Mouse (Mus musculus) intestine, embryonic 15.5 days (tissue): ENCODE data around the gene Klc1. TPM values are rescaled to one million over a fixed set of nuclear protein-coding genes. Genes with fewer than 3 reads are reported as not detected.

Source experiments
- ATAC-seq: fragments of 200-750 bp; cut with Nextera tagmentation; 2 replicates; pipeline ENCODE4 v1.8.0; 2017; ENCODE audit warnings: moderate TSS enrichment, moderate library complexity
- H3K27ac ChIP-seq: fragments of 300-500 bp; sonication (generic); 2 replicates; pipeline ENCODE4 v1.5.1; 2015; ENCODE audit warnings: mild to moderate bottlenecking, inconsistent platforms
- H3K27me3 ChIP-seq: fragments of 300-500 bp; sonication (generic); replicated peaks from 2 replicates; pipeline ENCODE4 v1.6.1; 2015; ENCODE audit warnings: inconsistent platforms
- H3K36me3 ChIP-seq: fragments of 300-500 bp; sonication (generic); 2 replicates; pipeline ENCODE4 v1.6.1; 2015; ENCODE audit warnings: inconsistent platforms
- H3K4me1 ChIP-seq: fragments of 300-500 bp; sonication (generic); replicated peaks from 2 replicates; pipeline ENCODE4 v1.6.1; 2015; ENCODE audit warnings: inconsistent platforms
- H3K4me2 ChIP-seq: fragments of 300-500 bp; sonication (generic); replicated peaks from 2 replicates; pipeline ENCODE4 v1.6.1; 2015; ENCODE audit warnings: mild to moderate bottlenecking, inconsistent platforms
- H3K4me3 ChIP-seq: fragments of 300-500 bp; sonication (generic); replicated peaks from 2 replicates; pipeline ENCODE4 v1.5.1; 2015; ENCODE audit warnings: inconsistent platforms
- H3K9ac ChIP-seq: fragments of 300-500 bp; sonication (generic); 2 replicates; pipeline ENCODE4 v1.6.1; 2015; ENCODE audit warnings: inconsistent platforms
- H3K9me3 ChIP-seq: fragments of 300-500 bp; sonication (generic); 2 replicates; pipeline ENCODE4 v1.6.1; 2016; ENCODE audit warnings: inconsistent platforms
- WGBS: fragments of 180-500 bp; shearing (Covaris S2); methylation state at CpG from one replicate; pipeline ENCODE4 v1.1.7; 2015; 5-methylcytosine and 5-hydroxymethylcytosine counted together
- polyA plus RNA-seq: library from polyadenylated mRNA; unstranded; fragments of >200 nt; fragmentation: Nextera tagmentation; extraction: Ambion mirVana; gene quantifications from 2 replicates; pipeline ENCODE4 v1.2.1, GENCODE M21; 2015

The Klc1 gene
- polyA plus RNA-seq, 1 experiment from 2014 or later = 91.1 TPM

- Histone ChIP-seq H3K4me1 (peaks cover 23% of the 10 kb centered on the region), H3K4me2 (peak overlapping the region; percentile 31; the same call in 1 of the 2 replicates), H3K27me3 (no peaks in the 10 kb centered on the region), H3K9ac (no peak overlapping the region), H3K9me3 (no peaks in the 10 kb centered on the region), H3K4me3 (no peak overlapping the region), H3K27ac (peak overlapping the region; percentile 74), H3K36me3 (no peaks in the 10 kb centered on the region)
- peak; percentile 86 for ATAC-seq
- WGBS = 30% methylated on average over 5 of the region's 5 CpGs
These were observed 12.6 kb upstream of the Klc1 start for GRCm38 (mm10) chr12:111746091-111746490.

- Histone ChIP-seq H3K4me2 (no peak overlapping the region), H3K27ac (no peak overlapping the region), H3K4me1 (peaks cover 23% of the 10 kb centered on the region), H3K9me3 (no peaks in the 10 kb centered on the region), H3K4me3 (no peak overlapping the region), H3K9ac (no peak overlapping the region), H3K36me3 (no peaks in the 10 kb centered on the region), H3K27me3 (no peaks in the 10 kb centered on the region)
- ATAC-seq = no peak
- 87% methylated on average over 7 of the region's 7 CpGs for WGBS
These were observed 11.2 kb upstream of the Klc1 start for GRCm38 (mm10) chr12:111747421-111747820.

- Histone ChIP-seq H3K27ac (no peak overlapping the region), H3K9ac (no peak overlapping the region), H3K9me3 (no peaks in the 10 kb centered on the region), H3K4me2 (no peak overlapping the region), H3K36me3 (no peaks in the 10 kb centered on the region), H3K4me3 (no peak overlapping the region), H3K4me1 (peaks cover 10% of the 10 kb centered on the region), H3K27me3 (no peaks in the 10 kb centered on the region)
- 91% methylated on average over 3 of the region's 3 CpGs for WGBS
- no peak for ATAC-seq
These were observed 7.9 kb upstream of the Klc1 start for GRCm38 (mm10) chr12:111750739-111751138.

GRCm38 (mm10) chr12:111752491-111752890 lies 6.2 kb upstream of the Klc1 start:
- Histone ChIP-seq H3K27ac (no peak overlapping the region), H3K4me2 (no peak overlapping the region), H3K9me3 (no peaks in the 10 kb centered on the region), H3K4me1 (peaks cover 2% of the 10 kb centered on the region; the same call in 1 of the 2 replicates), H3K9ac (no peak overlapping the region), H3K4me3 (no peak overlapping the region), H3K27me3 (no peaks in the 10 kb centered on the region), H3K36me3 (no peaks in the 10 kb centered on the region)
- 87% methylated on average over 6 of the region's 6 CpGs for WGBS
- ATAC-seq = no peak

GRCm38 (mm10) chr12:111753347-111753746 lies 5.3 kb upstream of the Klc1 start:
- ATAC-seq = no peak
- H3K4me1 ChIP-seq = peaks cover 10% of the 10 kb centered on the region
- H3K4me3 ChIP-seq = no peak overlapping the region
- H3K9me3 ChIP-seq = no peaks in the 10 kb centered on the region
- no peaks in the 10 kb centered on the region for H3K27me3 ChIP-seq
- no peaks in the 10 kb centered on the region for H3K36me3 ChIP-seq
- no peak overlapping the region for H3K4me2 ChIP-seq
- no peak overlapping the region for H3K27ac ChIP-seq
- no peak overlapping the region for H3K9ac ChIP-seq
- WGBS = 55% methylated on average over 9 of the region's 9 CpGs

GRCm38 (mm10) chr12:111754710-111755109 lies 3.9 kb upstream of the Klc1 start:
- Histone ChIP-seq H3K27me3 (no peaks in the 10 kb centered on the region), H3K4me1 (peaks cover 13% of the 10 kb centered on the region), H3K4me2 (no peak overlapping the region), H3K9ac (no peak overlapping the region), H3K27ac (no peak overlapping the region), H3K9me3 (no peaks in the 10 kb centered on the region), H3K36me3 (no peaks in the 10 kb centered on the region), H3K4me3 (no peak overlapping the region)
- no peak for ATAC-seq

GRCm38 (mm10) chr12:111755231-111755630 lies 3.4 kb upstream of the Klc1 start:
- ATAC-seq = no peak
- Histone ChIP-seq H3K4me2 (no peak overlapping the region), H3K9ac (no peak overlapping the region), H3K4me1 (peaks cover 16% of the 10 kb centered on the region), H3K27ac (no peak overlapping the region), H3K27me3 (no peaks in the 10 kb centered on the region), H3K9me3 (no peaks in the 10 kb centered on the region), H3K4me3 (no peak overlapping the region), H3K36me3 (no peaks in the 10 kb centered on the region)
- 57% methylated on average over 2 of the region's 2 CpGs for WGBS

GRCm38 (mm10) chr12:111756082-111756697 lies 2.5 kb upstream of the Klc1 start:
- Histone ChIP-seq H3K27me3 (no peaks in the 10 kb centered on the region), H3K4me2 (no peak overlapping the region), H3K4me1 (peaks cover 20% of the 10 kb centered on the region), H3K4me3 (no peak overlapping the region), H3K27ac (no peak overlapping the region), H3K36me3 (no peaks in the 10 kb centered on the region), H3K9ac (no peak overlapping the region), H3K9me3 (no peaks in the 10 kb centered on the region)
- ATAC-seq = no peak
- WGBS = 63% methylated on average over 4 of the region's 4 CpGs

GRCm38 (mm10) chr12:111756698-111757082 lies 2.0 kb upstream of the Klc1 start:
- peaks cover 22% of the 10 kb centered on the region for H3K4me1 ChIP-seq
- WGBS = 33% methylated on average over 5 of the region's 5 CpGs
- no peaks in the 10 kb centered on the region for H3K36me3 ChIP-seq
- no peak overlapping the region for H3K4me3 ChIP-seq
- no peaks in the 10 kb centered on the region for H3K27me3 ChIP-seq
- ATAC-seq = no peak
- no peak overlapping the region for H3K4me2 ChIP-seq
- no peak overlapping the region for H3K27ac ChIP-seq
- no peak overlapping the region for H3K9ac ChIP-seq
- no peaks in the 10 kb centered on the region for H3K9me3 ChIP-seq

GRCm38 (mm10) chr12:111757561-111758325 lies 906 bp upstream of the Klc1 start:
- H3K27ac ChIP-seq = peak overlapping the region; percentile 87
- H3K9me3 ChIP-seq = no peaks in the 10 kb centered on the region
- H3K4me3 ChIP-seq = peak overlapping the region; percentile 93
- H3K4me2 ChIP-seq = peak overlapping the region; percentile 99
- ATAC-seq = no peak
- 49% methylated on average over 10 of the region's 10 CpGs for WGBS
- no peaks in the 10 kb centered on the region for H3K36me3 ChIP-seq
- H3K9ac ChIP-seq = peak overlapping the region; percentile 95
- no peaks in the 10 kb centered on the region for H3K27me3 ChIP-seq
- peaks cover 28% of the 10 kb centered on the region for H3K4me1 ChIP-seq

- Histone ChIP-seq H3K9me3 (no peaks in the 10 kb centered on the region), H3K9ac (peak overlapping the region; percentile 95), H3K4me1 (peaks cover 31% of the 10 kb centered on the region), H3K27me3 (no peaks in the 10 kb centered on the region), H3K4me3 (peak overlapping the region; percentile 93), H3K27ac (peak overlapping the region; percentile 87), H3K4me2 (peak overlapping the region; percentile 99), H3K36me3 (0 out of 2 replicates have a peak, but pooled peaks cover 5% of the 10 kb centered on the region)
- peak; percentile 66 for ATAC-seq
- WGBS = 4% methylated on average over 35 of the region's 35 CpGs
These were observed 770 bp downstream of the Klc1 start for GRCm38 (mm10) chr12:111759176-111760061.

- no peaks in the 10 kb centered on the region for H3K9me3 ChIP-seq
- 0 out of 2 replicates have a peak, but pooled peaks cover 5% of the 10 kb centered on the region for H3K36me3 ChIP-seq
- H3K4me2 ChIP-seq = peak overlapping the region; percentile 99
- no peak for ATAC-seq
- H3K27ac ChIP-seq = no peak overlapping the region
- H3K4me3 ChIP-seq = 0 out of 2 replicates have a peak overlapping the region, but pooled peaks have one; percentile 4
- H3K27me3 ChIP-seq = no peaks in the 10 kb centered on the region
- peaks cover 31% of the 10 kb centered on the region for H3K4me1 ChIP-seq
- WGBS = 54% methylated on average over 7 of the region's 7 CpGs
- H3K9ac ChIP-seq = no peak overlapping the region
These were observed 1.8 kb downstream of the Klc1 start for GRCm38 (mm10) chr12:111760306-111760908.
